Mouse (Mus musculus) liver, adult 2 months (tissue): ENCODE measurements at regions not wholly inside any gene's neighbourhood (a gene's known extent, or its start where the extent isn't known, plus 50 kb on each side); places are given as distances from the start of the nearest gene placed in this dataset.

Experiments
- DNase-seq: peaks from one replicate; pipeline ENCODE4 v3.0.0-alpha.2; 2011; ENCODE audit warnings: low read depth, low spot score; ENCODE audit errors: extremely low read depth
- H3K27ac ChIP-seq: fragments of 200-500 bp; replicated peaks from 2 replicates; pipeline ENCODE4 v1.5.1; 2012; ENCODE audit warnings: low read depth, mild to moderate bottlenecking, control low read depth, inconsistent platforms, low read length; ENCODE audit not compliant: insufficient read depth
- H3K27me3 ChIP-seq: fragments of 200-500 bp; 2 replicates; pipeline ENCODE4 v1.6.1; 2012; ENCODE audit warnings: mild to moderate bottlenecking, moderate library complexity, low read length, inconsistent platforms; ENCODE audit not compliant: control insufficient read depth, insufficient read depth
- H3K36me3 ChIP-seq: fragments of 200-500 bp; 2 replicates; pipeline ENCODE4 v1.6.1; 2012; ENCODE audit warnings: low read length, inconsistent platforms; ENCODE audit not compliant: control insufficient read depth, insufficient read depth
- H3K4me1 ChIP-seq: fragments of 200-500 bp; 2 replicates; pipeline ENCODE4 v1.6.1; 2011; ENCODE audit warnings: low read length; ENCODE audit not compliant: control insufficient read depth, insufficient read depth
- H3K4me3 ChIP-seq: fragments of 200-500 bp; 2 replicates; pipeline ENCODE4 v1.5.1; 2011; ENCODE audit warnings: low read depth, mild to moderate bottlenecking, control low read depth, low read length, moderate library complexity; ENCODE audit not compliant: insufficient read depth
- H3K79me2 ChIP-seq: fragments of 200-500 bp; 2 replicates; pipeline ENCODE4 v1.6.1; 2012; ENCODE audit warnings: inconsistent platforms, mild to moderate bottlenecking, low read length, moderate library complexity; ENCODE audit not compliant: control insufficient read depth, insufficient read depth
- H3K9ac ChIP-seq: fragments of 200-500 bp; 2 replicates; pipeline ENCODE4 v1.6.1; 2012; ENCODE audit warnings: low read depth, mild to moderate bottlenecking, control low read depth, inconsistent platforms, low read length
- CTCF ChIP-seq: fragments of 200-500 bp; IDR thresholded peaks from 2 replicates; pipeline ENCODE4 v1.5.1; 2011; ENCODE audit warnings: low read depth, low read length, control low read depth
- POLR2A ChIP-seq: fragments of 200-500 bp; IDR thresholded peaks from 2 replicates; pipeline ENCODE4 v1.6.1; 2011; ENCODE audit warnings: low read length, control low read depth; ENCODE audit not compliant: insufficient read depth; ENCODE audit errors: extremely low read depth
- WGBS: fragments of 180-500 bp; shearing (Covaris S2); methylation state at CpG from one replicate; pipeline ENCODE4 v1.1.7; 2018; 5-methylcytosine and 5-hydroxymethylcytosine counted together

GRCm38 (mm10) chr16:93380717-93381671 is 222.9 kb downstream of the Setd4 start:
- Histone ChIP-seq H3K27me3 (no peaks in the 10 kb centered on the region), H3K4me1 (no peaks in the 10 kb centered on the region), H3K79me2 (no peaks in the 10 kb centered on the region), H3K9ac (no peak overlapping the region), H3K27ac (no peak overlapping the region), H3K36me3 (no peaks in the 10 kb centered on the region), H3K4me3 (no peak overlapping the region)
- WGBS = 78% methylated on average over 13 of the region's 13 CpGs
- no peak for DNase-seq
- TF ChIP-seq CTCF = no peak
- TF ChIP-seq POLR2A = no peak

GRCm38 (mm10) chr16:93380117-93380516 is 223.7 kb downstream of the Setd4 start:
- DNase-seq = no peak
- Histone ChIP-seq H3K27me3 (no peaks in the 10 kb centered on the region), H3K9ac (no peak overlapping the region), H3K27ac (no peak overlapping the region), H3K79me2 (no peaks in the 10 kb centered on the region), H3K4me1 (no peaks in the 10 kb centered on the region), H3K36me3 (no peaks in the 10 kb centered on the region), H3K4me3 (no peak overlapping the region)
- TF ChIP-seq POLR2A (no peak), CTCF (no peak)
- 60% methylated on average over 4 of the region's 4 CpGs for WGBS

- WGBS = 77% methylated on average over 6 of the region's 6 CpGs
- Histone ChIP-seq H3K4me1 (no peaks in the 10 kb centered on the region), H3K9ac (no peak overlapping the region), H3K27me3 (no peaks in the 10 kb centered on the region), H3K36me3 (no peaks in the 10 kb centered on the region), H3K79me2 (no peaks in the 10 kb centered on the region), H3K4me3 (no peak overlapping the region), H3K27ac (no peak overlapping the region)
- DNase-seq = no peak
- TF ChIP-seq CTCF = no peak
- TF ChIP-seq POLR2A = no peak
These were observed 224.3 kb downstream of the Setd4 start for GRCm38 (mm10) chr16:93379611-93380010.

- H3K27ac ChIP-seq = no peak overlapping the region
- TF ChIP-seq CTCF = no peak
- TF ChIP-seq POLR2A = no peak
- no peaks in the 10 kb centered on the region for H3K79me2 ChIP-seq
- no peak overlapping the region for H3K9ac ChIP-seq
- WGBS = 75% methylated on average over 6 of the region's 6 CpGs
- H3K4me3 ChIP-seq = no peak overlapping the region
- H3K27me3 ChIP-seq = no peaks in the 10 kb centered on the region
- DNase-seq = no peak
- peaks cover 4% of the 10 kb centered on the region; the same call in 1 of the 2 replicates for H3K4me1 ChIP-seq
- H3K36me3 ChIP-seq = no peaks in the 10 kb centered on the region
These were observed 229.2 kb downstream of the Setd4 start for GRCm38 (mm10) chr16:93374669-93375068.

- peaks cover 19% of the 10 kb centered on the region; the same call in 1 of the 2 replicates for H3K4me1 ChIP-seq
- 25% methylated on average over 10 of the region's 10 CpGs for WGBS
- no peaks in the 10 kb centered on the region for H3K36me3 ChIP-seq
- no peak overlapping the region; the same call in 1 of the 2 replicates for H3K4me3 ChIP-seq
- H3K27ac ChIP-seq = no peak overlapping the region
- H3K79me2 ChIP-seq = no peaks in the 10 kb centered on the region
- no peak for TF ChIP-seq CTCF
- TF ChIP-seq POLR2A = no peak
- DNase-seq = peak; percentile 85
- H3K9ac ChIP-seq = no peak overlapping the region; the same call in 1 of the 2 replicates
- no peaks in the 10 kb centered on the region for H3K27me3 ChIP-seq
These were observed 234.1 kb downstream of the Setd4 start for GRCm38 (mm10) chr16:93369766-93370146.
